Mouse (Mus musculus): ENCODE measurements around the gene Cbfb. TPM values are rescaled to one million over a fixed set of nuclear protein-coding genes. Genes with fewer than 3 reads are reported as not detected.

Cbfb gene
- polyA plus RNA-seq, 1 experiment, result 36.4 TPM

DNA sequence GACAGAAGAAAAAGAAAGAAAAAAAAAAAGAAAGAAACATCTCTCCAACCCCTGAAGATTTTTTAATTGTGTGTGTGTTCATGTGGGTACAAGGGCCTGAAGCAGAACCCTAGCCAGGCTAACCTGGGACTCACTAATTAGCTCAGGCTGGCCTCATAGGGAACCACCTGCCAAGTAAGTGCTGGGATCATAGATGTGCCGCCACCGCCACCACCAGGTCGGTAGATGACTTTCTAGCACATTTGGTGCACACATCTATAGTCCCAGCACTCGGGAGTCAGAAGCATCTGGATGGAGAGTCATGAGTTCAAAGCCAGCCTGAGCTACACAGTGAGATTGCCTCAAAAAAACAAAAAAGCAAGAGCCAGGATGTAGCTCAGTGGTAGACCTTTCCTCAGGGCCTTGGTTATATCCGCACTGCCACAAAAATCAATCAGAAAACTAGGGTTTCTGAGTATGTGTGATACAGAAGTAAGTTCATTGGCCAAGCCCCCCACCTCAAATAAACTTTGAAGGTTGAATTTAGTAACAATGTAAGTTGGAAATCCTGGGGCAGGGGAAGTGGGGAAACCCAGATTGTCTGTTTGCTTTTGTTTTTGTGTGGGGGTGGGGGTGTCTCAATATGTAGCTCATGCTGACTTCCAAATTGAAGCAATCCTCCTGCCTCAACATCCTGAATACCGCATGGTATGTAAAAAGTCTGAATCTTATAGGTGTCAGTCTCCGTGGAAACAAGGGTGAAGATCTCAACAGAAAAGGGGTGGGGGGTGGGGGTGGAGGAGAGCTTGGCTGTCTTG is 87.0 kb downstream of the Cbfb start:
- no peak overlapping the region for H3K4me3 ChIP-seq (replicated peaks; ENCODE audit: control insufficient read depth, low read depth, low read length)
- TF ChIP-seq POLR2A (IDR thresholded peaks at IDR 0.05; ENCODE audit: borderline replicate concordance, control insufficient read depth, low read depth, low read length) (no peak), CTCF (IDR thresholded peaks at IDR 0.05; ENCODE audit: control insufficient read depth, insufficient read depth, low read length) (no peak)
- WGBS, result 80% methylated on average over 7 of the region's 7 CpGs
- no peak overlapping the region for H3K27ac ChIP-seq (ENCODE audit: control insufficient read depth, insufficient read depth, low read depth, low read length, poor library complexity)
- peaks cover 11% of the 10 kb centered on the region for H3K4me1 ChIP-seq (ENCODE audit: control insufficient read depth, insufficient read depth, low read length)

DNA sequence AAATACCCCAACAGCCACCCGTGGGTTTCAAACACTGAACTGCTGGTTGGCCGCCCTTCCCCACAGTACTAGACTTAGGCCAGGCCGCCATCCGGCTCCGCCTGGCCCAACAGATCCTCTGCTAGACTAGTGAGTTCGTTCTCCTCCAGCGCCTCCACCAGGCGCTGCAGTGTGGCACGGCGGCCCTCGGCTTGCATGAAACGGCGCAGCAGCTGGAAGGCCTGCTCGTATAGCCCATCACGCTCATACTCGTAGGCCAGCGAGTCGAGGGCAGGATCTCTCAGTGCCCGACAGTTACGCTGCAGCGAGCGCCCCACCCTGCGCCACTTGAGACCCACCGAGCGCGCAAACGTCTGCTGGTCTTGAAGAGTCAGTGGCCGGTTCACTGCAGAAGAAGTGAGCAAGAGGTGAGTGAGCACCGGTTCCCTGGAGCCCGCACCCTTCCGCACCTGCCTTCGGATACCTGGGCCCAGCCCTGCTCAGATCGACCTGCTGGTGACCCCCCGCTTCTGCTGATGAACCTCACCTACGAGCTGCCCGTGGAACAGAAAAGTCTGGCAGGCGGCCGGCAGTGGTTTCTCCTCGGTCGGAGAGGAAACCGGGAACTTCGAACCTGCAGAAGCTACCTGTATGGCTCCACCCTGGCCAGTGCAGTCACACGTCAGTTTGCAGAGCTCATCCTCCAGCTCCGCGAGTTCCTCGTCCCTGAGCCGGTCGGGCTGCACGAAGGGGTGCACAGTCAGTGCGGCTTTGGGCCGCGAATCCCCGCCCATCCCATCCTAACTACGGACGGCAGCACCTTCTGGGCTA is 88.6 kb downstream of the Cbfb start:
- H3K4me1 ChIP-seq (ENCODE audit: control insufficient read depth, insufficient read depth, low read length), result peaks cover 11% of the 10 kb centered on the region

DNA sequence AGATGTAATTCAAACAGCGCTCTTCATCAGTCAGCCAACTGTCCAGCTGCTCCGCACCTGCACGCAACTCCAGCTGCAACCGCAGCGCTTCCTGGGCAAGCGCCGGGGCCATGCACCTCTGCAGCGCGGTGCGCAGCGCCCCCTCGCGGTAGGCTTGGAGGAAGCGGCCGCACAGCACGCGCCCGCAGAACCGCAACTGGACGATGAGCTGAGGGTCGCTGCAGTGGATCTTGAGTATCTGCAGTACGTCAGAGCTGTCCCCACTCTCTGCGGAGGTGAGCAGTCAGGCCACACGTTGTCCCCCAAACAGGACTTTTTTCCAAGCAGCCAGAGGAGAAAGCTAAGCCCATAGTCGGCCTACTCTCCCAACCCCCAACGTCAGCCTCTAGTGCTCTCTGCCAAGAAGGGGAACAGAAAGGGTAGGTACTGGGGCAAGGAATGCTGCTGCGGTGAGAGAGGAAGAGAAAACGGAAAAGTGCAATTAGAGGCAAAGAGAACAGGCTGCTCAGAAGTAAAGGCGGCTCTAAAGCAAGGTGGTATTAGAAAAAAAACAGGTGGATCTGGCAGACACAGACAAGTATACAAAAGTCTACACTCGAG is 89.3 kb downstream of the Cbfb start:
- peaks cover 11% of the 10 kb centered on the region for H3K4me1 ChIP-seq (ENCODE audit: control insufficient read depth, insufficient read depth, low read length)
- H3K4me3 ChIP-seq (replicated peaks; ENCODE audit: control insufficient read depth, low read depth, low read length), result peak overlapping the region; percentile 54
- 1% methylated on average over 30 of the region's 30 CpGs for WGBS
- H3K27ac ChIP-seq (ENCODE audit: control insufficient read depth, insufficient read depth, low read depth, low read length, poor library complexity), result no peak overlapping the region; the same call in 1 of the 2 replicates
- TF ChIP-seq CTCF (IDR thresholded peaks at IDR 0.05; ENCODE audit: control insufficient read depth, insufficient read depth, low read length), result peak; percentile 95
- peak; percentile 48; the same call in 1 of the 2 replicates for TF ChIP-seq POLR2A (IDR thresholded peaks at IDR 0.05; ENCODE audit: borderline replicate concordance, control insufficient read depth, low read depth, low read length)

More for the DNA sequence above, 88.6 kb downstream of the Cbfb start:
- WGBS, result 51% methylated on average over 55 of the region's 55 CpGs
- no peak overlapping the region for H3K27ac ChIP-seq (ENCODE audit: control insufficient read depth, insufficient read depth, low read depth, low read length, poor library complexity)
- H3K4me3 ChIP-seq (replicated peaks; ENCODE audit: control insufficient read depth, low read depth, low read length), result peak overlapping the region; percentile 39
- TF ChIP-seq POLR2A (IDR thresholded peaks at IDR 0.05; ENCODE audit: borderline replicate concordance, control insufficient read depth, low read depth, low read length) (no peak), CTCF (IDR thresholded peaks at IDR 0.05; ENCODE audit: control insufficient read depth, insufficient read depth, low read length) (no peak)

DNA sequence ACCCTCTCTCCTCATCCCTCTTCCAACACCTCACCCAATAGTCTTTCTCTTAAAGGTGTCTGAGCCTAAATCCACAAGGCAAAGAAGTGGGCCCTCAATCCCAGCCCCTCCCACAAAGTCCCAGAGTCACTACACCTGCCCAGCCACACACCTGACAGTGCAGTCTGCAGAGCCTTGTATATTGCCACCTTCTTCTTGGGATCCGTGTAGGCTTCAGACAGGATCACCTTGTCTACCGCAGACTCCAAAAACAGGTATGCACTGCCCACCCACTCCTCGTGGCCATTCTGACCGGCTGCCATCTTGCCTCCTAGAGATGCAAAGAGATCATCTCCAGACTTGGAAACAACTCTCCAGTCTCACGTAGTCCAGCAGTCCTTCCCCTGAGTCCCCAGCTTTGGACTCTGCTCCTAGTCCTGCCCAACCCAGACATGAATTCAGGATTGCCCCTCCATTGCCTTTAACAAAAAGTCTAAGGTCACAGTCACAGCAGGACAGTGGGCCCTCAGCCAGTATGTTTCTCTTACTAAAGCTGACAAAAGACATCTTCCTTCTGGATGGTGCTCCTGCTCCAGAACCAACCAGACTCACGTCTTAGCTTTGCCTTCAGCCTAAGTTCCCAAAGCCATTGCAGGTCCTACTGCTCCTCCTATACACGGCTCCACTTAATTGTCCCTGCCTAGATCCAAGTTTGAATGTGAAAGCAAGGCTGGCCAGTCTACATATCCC is 90.1 kb downstream of the Cbfb start:
- TF ChIP-seq CTCF (IDR thresholded peaks at IDR 0.05; ENCODE audit: control insufficient read depth, insufficient read depth, low read length) (no peak), POLR2A (IDR thresholded peaks at IDR 0.05; ENCODE audit: borderline replicate concordance, control insufficient read depth, low read depth, low read length) (no peak)
- Histone ChIP-seq H3K27ac (ENCODE audit: control insufficient read depth, insufficient read depth, low read depth, low read length, poor library complexity) (no peak overlapping the region), H3K4me3 (replicated peaks; ENCODE audit: control insufficient read depth, low read depth, low read length) (no peak overlapping the region), H3K4me1 (ENCODE audit: control insufficient read depth, insufficient read depth, low read length) (peaks cover 11% of the 10 kb centered on the region)
- 85% methylated on average over 7 of the region's 7 CpGs for WGBS

DNA sequence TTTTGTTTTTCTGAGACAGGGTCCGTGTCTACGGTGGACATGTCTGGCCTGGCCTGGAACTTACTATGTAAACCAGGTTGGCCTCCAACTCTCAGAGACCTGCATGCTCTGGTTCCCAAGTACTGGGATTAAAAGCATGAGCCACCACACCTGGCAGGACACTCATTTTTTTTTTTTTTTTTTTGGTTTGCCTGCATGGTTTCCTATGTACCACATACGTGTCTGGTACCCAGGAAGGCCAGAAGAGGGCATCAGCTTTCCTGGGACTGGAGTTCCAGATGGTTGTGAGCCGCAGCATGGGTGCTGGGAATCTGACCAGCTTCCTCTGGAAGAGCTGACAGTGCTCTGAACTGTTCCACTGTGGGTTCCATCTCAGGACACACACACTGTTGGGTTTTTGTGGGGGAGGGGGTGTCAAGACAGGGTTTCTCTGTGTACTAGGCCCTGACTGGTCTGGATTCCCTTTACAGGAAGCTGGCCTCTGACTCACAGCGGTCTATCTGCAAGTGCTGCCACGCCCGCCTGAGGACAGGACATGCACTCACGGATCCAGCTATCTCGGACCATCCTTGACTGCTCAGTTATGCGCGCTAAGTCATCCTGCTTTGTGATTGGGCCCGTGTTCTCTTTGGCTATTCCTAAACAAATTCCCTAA is 91.0 kb downstream of the Cbfb start:
- Histone ChIP-seq H3K27ac (ENCODE audit: control insufficient read depth, insufficient read depth, low read depth, low read length, poor library complexity) (no peak overlapping the region), H3K4me3 (replicated peaks; ENCODE audit: control insufficient read depth, low read depth, low read length) (no peak overlapping the region), H3K4me1 (ENCODE audit: control insufficient read depth, insufficient read depth, low read length) (peaks cover 11% of the 10 kb centered on the region)
- TF ChIP-seq CTCF (IDR thresholded peaks at IDR 0.05; ENCODE audit: control insufficient read depth, insufficient read depth, low read length), result no peak
- TF ChIP-seq POLR2A (IDR thresholded peaks at IDR 0.05; ENCODE audit: borderline replicate concordance, control insufficient read depth, low read depth, low read length), result no peak
- 87% methylated on average over 12 of the region's 12 CpGs for WGBS

DNA sequence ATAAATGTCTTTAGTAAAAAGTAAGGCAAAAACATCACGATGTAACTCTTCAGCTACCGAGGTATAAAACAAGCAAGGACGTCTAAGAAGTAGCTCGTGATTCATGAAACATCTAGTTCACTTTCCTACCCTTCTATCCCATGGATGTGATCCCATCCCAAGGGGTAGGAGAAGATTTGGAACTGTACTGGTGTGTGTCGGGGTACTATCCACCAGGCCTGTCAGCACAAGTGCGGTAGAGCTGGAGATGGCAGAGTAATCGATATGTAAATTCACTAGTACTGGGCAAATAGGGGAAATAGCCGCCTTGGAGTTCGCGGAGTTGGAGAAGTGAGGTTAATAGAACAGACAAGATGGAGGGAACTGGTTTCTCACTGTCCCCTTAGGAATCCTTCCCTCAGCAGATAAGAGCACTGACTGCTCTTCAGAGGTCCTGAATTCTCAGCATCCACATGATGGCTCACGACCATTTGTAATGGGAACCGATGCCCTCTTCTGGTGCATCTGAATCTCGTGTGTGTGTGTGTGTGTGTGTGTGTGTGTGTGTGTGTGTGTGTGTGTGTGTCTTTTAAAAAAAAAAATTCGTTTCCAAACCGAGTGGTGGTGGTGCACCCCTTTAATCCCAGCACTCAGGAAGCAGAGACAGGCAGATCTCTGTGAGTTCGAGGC is 92.9 kb downstream of the Cbfb start:
- no peak for TF ChIP-seq CTCF (IDR thresholded peaks at IDR 0.05; ENCODE audit: control insufficient read depth, insufficient read depth, low read length)
- TF ChIP-seq POLR2A (IDR thresholded peaks at IDR 0.05; ENCODE audit: borderline replicate concordance, control insufficient read depth, low read depth, low read length), result no peak
- WGBS, result 53% methylated on average over 16 of the region's 16 CpGs
- no peak overlapping the region for H3K27ac ChIP-seq (ENCODE audit: control insufficient read depth, insufficient read depth, low read depth, low read length, poor library complexity)
- peak overlapping the region; percentile 99 for H3K4me3 ChIP-seq (replicated peaks; ENCODE audit: control insufficient read depth, low read depth, low read length)
- peaks cover 11% of the 10 kb centered on the region for H3K4me1 ChIP-seq (ENCODE audit: control insufficient read depth, insufficient read depth, low read length)

Measured in bone marrow, adult 2 months (tissue).